Mouse (Mus musculus): ENCODE results near the gene Cdk11b. TPM values are rescaled to one million over a fixed set of nuclear protein-coding genes. Genes with fewer than 3 reads are reported as not detected.
"Not testable (repeated sequence)": the region's sequence is repeated elsewhere in the genome, so short reads cannot be mapped to it uniquely, and the experiment has no call there.

The Cdk11b gene
- polyA plus RNA-seq, 1 experiment from 2014 or later: 33.5 TPM

- H3K4me3 ChIP-seq (ENCODE audit: control insufficient read depth in 1 of 2, insufficient read depth in 1 of 2, low read depth in 1 of 2, low read length in 2 of 2); H3K4me1 ChIP-seq (ENCODE audit: control insufficient read depth in 2 of 2, insufficient read depth in 2 of 2, low read length in 2 of 2); H3K9ac ChIP-seq (ENCODE audit: low read length); ATAC-seq (ENCODE audit: insufficient number of reproducible peaks, insufficient read depth, low FRiP score, low read depth); H3K27me3 ChIP-seq (ENCODE audit: control insufficient read depth, insufficient read depth, low read length); H3K4me2 ChIP-seq (ENCODE audit: low read length); H3K27ac ChIP-seq (replicated peaks in 1 of 2; ENCODE audit: control insufficient read depth in 1 of 2, insufficient read depth in 1 of 2, low read depth in 2 of 2, low read length in 2 of 2); H3K9me3 ChIP-seq (ENCODE audit: control insufficient read depth, low read length): not testable (repeated sequence)
- WGBS: 74% methylated on average over 4 of the region's 4 CpGs
- H3K36me3 ChIP-seq (ENCODE audit: control insufficient read depth, insufficient read depth, low read length): peaks cover 10% of the 10 kb centered on the region; the same call in 1 of the 2 replicates
These were observed 45.6 kb downstream of the Cdk11b start for GRCm38 (mm10) chr4:155670236-155670635.

GRCm38 (mm10) chr4:155672082-155672481, 47.4 kb downstream of the Cdk11b start:
- no peak overlapping the region for H3K4me3 ChIP-seq (ENCODE audit: control insufficient read depth in 1 of 2, insufficient read depth in 1 of 2, low read depth in 1 of 2, low read length in 2 of 2)
- H3K27me3 ChIP-seq (ENCODE audit: control insufficient read depth, insufficient read depth, low read length): no peaks in the 10 kb centered on the region
- no peak overlapping the region for H3K4me2 ChIP-seq (ENCODE audit: low read length)
- no peak overlapping the region for H3K9ac ChIP-seq (ENCODE audit: low read length)
- WGBS: 51% methylated on average over 2 of the region's 2 CpGs
- H3K36me3 ChIP-seq (ENCODE audit: control insufficient read depth, insufficient read depth, low read length): no peaks in the 10 kb centered on the region
- H3K27ac ChIP-seq (replicated peaks in 1 of 2; ENCODE audit: control insufficient read depth in 1 of 2, insufficient read depth in 1 of 2, low read depth in 2 of 2, low read length in 2 of 2): no peak overlapping the region
- H3K9me3 ChIP-seq (ENCODE audit: control insufficient read depth, low read length): no peaks in the 10 kb centered on the region
- peaks cover 3 to 6% of the 10 kb centered on the region in 2 experiments for H3K4me1 ChIP-seq (ENCODE audit: control insufficient read depth in 2 of 2, insufficient read depth in 2 of 2, low read length in 2 of 2)
- no peak for ATAC-seq (ENCODE audit: insufficient number of reproducible peaks, insufficient read depth, low FRiP score, low read depth)

GRCm38 (mm10) chr4:155675991-155676390, 51.3 kb downstream of the Cdk11b start:
- no peak for ATAC-seq (ENCODE audit: insufficient number of reproducible peaks, insufficient read depth, low FRiP score, low read depth)
- H3K9me3 ChIP-seq (ENCODE audit: control insufficient read depth, low read length): no peaks in the 10 kb centered on the region
- WGBS: 70% methylated on average over 2 of the region's 2 CpGs
- H3K4me2 ChIP-seq (ENCODE audit: low read length): no peak overlapping the region
- H3K27ac ChIP-seq (replicated peaks in 1 of 2; ENCODE audit: control insufficient read depth in 1 of 2, insufficient read depth in 1 of 2, low read depth in 2 of 2, low read length in 2 of 2): no peak overlapping the region
- H3K4me1 ChIP-seq (ENCODE audit: control insufficient read depth in 2 of 2, insufficient read depth in 2 of 2, low read length in 2 of 2): no peaks in the 10 kb centered on the region
- no peaks in the 10 kb centered on the region for H3K27me3 ChIP-seq (ENCODE audit: control insufficient read depth, insufficient read depth, low read length)
- H3K36me3 ChIP-seq (ENCODE audit: control insufficient read depth, insufficient read depth, low read length): no peaks in the 10 kb centered on the region
- no peak overlapping the region for H3K9ac ChIP-seq (ENCODE audit: low read length)
- no peak overlapping the region for H3K4me3 ChIP-seq (ENCODE audit: control insufficient read depth in 1 of 2, insufficient read depth in 1 of 2, low read depth in 1 of 2, low read length in 2 of 2)

- 89% methylated on average over 15 of the region's 19 CpGs for WGBS
- not testable (repeated sequence) for H3K9ac ChIP-seq (ENCODE audit: low read length); H3K27me3 ChIP-seq (ENCODE audit: control insufficient read depth, insufficient read depth, low read length); H3K4me2 ChIP-seq (ENCODE audit: low read length); ATAC-seq (ENCODE audit: insufficient number of reproducible peaks, insufficient read depth, low FRiP score, low read depth); H3K36me3 ChIP-seq (ENCODE audit: control insufficient read depth, insufficient read depth, low read length); H3K4me1 ChIP-seq (ENCODE audit: control insufficient read depth in 2 of 2, insufficient read depth in 2 of 2, low read length in 2 of 2); H3K27ac ChIP-seq (replicated peaks in 1 of 2; ENCODE audit: control insufficient read depth in 1 of 2, insufficient read depth in 1 of 2, low read depth in 2 of 2, low read length in 2 of 2); H3K9me3 ChIP-seq (ENCODE audit: control insufficient read depth, low read length); H3K4me3 ChIP-seq (ENCODE audit: control insufficient read depth in 1 of 2, insufficient read depth in 1 of 2, low read depth in 1 of 2, low read length in 2 of 2)
These were observed 59.1 kb downstream of the Cdk11b start for GRCm38 (mm10) chr4:155683670-155684277.

GRCm38 (mm10) chr4:155687764-155688163, 63.1 kb downstream of the Cdk11b start:
- H3K4me1 ChIP-seq (ENCODE audit: control insufficient read depth in 2 of 2, insufficient read depth in 2 of 2, low read length in 2 of 2); ATAC-seq (ENCODE audit: insufficient number of reproducible peaks, insufficient read depth, low FRiP score, low read depth); H3K9me3 ChIP-seq (ENCODE audit: control insufficient read depth, low read length); H3K9ac ChIP-seq (ENCODE audit: low read length); H3K4me3 ChIP-seq (ENCODE audit: control insufficient read depth in 1 of 2, insufficient read depth in 1 of 2, low read depth in 1 of 2, low read length in 2 of 2); H3K36me3 ChIP-seq (ENCODE audit: control insufficient read depth, insufficient read depth, low read length); H3K27ac ChIP-seq (replicated peaks in 1 of 2; ENCODE audit: control insufficient read depth in 1 of 2, insufficient read depth in 1 of 2, low read depth in 2 of 2, low read length in 2 of 2); H3K4me2 ChIP-seq (ENCODE audit: low read length); H3K27me3 ChIP-seq (ENCODE audit: control insufficient read depth, insufficient read depth, low read length): not testable (repeated sequence)
- 71% methylated on average over 4 of the region's 4 CpGs for WGBS

- H3K27ac ChIP-seq (replicated peaks in 1 of 2; ENCODE audit: control insufficient read depth in 1 of 2, insufficient read depth in 1 of 2, low read depth in 2 of 2, low read length in 2 of 2): no peak overlapping the region
- 72% methylated on average over 12 of the region's 12 CpGs for WGBS
- H3K9me3 ChIP-seq (ENCODE audit: control insufficient read depth, low read length): no peaks in the 10 kb centered on the region
- no peak for ATAC-seq (ENCODE audit: insufficient number of reproducible peaks, insufficient read depth, low FRiP score, low read depth)
- H3K4me1 ChIP-seq (ENCODE audit: control insufficient read depth in 2 of 2, insufficient read depth in 2 of 2, low read length in 2 of 2): no peaks in the 10 kb centered on the region; a peak in 2 of 4 replicates
- peaks cover 12% of the 10 kb centered on the region; the same call in 1 of the 2 replicates for H3K27me3 ChIP-seq (ENCODE audit: control insufficient read depth, insufficient read depth, low read length)
- no peaks in the 10 kb centered on the region for H3K36me3 ChIP-seq (ENCODE audit: control insufficient read depth, insufficient read depth, low read length)
- H3K4me3 ChIP-seq (ENCODE audit: control insufficient read depth in 1 of 2, insufficient read depth in 1 of 2, low read depth in 1 of 2, low read length in 2 of 2): no peak overlapping the region
- no peak overlapping the region for H3K4me2 ChIP-seq (ENCODE audit: low read length)
- no peak overlapping the region for H3K9ac ChIP-seq (ENCODE audit: low read length)
These were observed 66.1 kb downstream of the Cdk11b start for GRCm38 (mm10) chr4:155690571-155691375.

- WGBS: 88% methylated on average over 3 of the region's 3 CpGs
- H3K27me3 ChIP-seq (ENCODE audit: control insufficient read depth, insufficient read depth, low read length): peaks cover 17% of the 10 kb centered on the region; the same call in 1 of the 2 replicates
- no peaks in the 10 kb centered on the region for H3K36me3 ChIP-seq (ENCODE audit: control insufficient read depth, insufficient read depth, low read length)
These were observed 67.8 kb downstream of the Cdk11b start for GRCm38 (mm10) chr4:155692421-155692820.

More at GRCm38 (mm10) chr4:155692421-155692820, 67.8 kb downstream of the Cdk11b start:
- Histone ChIP-seq H3K9me3 (ENCODE audit: control insufficient read depth, low read length) (no peaks in the 10 kb centered on the region), H3K9ac (ENCODE audit: low read length) (no peak overlapping the region), H3K4me1 (ENCODE audit: control insufficient read depth in 2 of 2, insufficient read depth in 2 of 2, low read length in 2 of 2) (peaks cover 0 to 3% of the 10 kb centered on the region in 2 experiments; a peak in 3 of 4 replicates), H3K27ac (replicated peaks in 1 of 2; ENCODE audit: control insufficient read depth in 1 of 2, insufficient read depth in 1 of 2, low read depth in 2 of 2, low read length in 2 of 2) (no peak overlapping the region), H3K4me2 (ENCODE audit: low read length) (no peak overlapping the region), H3K4me3 (ENCODE audit: control insufficient read depth in 1 of 2, insufficient read depth in 1 of 2, low read depth in 1 of 2, low read length in 2 of 2) (no peak overlapping the region)
- ATAC-seq (ENCODE audit: insufficient number of reproducible peaks, insufficient read depth, low FRiP score, low read depth): no peak
